Mouse (Mus musculus) c-Kit-positive CD71-negative TER-119-negative erythroid progenitor cells, embryonic 14.5 days (primary cell): Measurements from ENCODE around the gene Bspry.

Source experiments
- DNase-seq: peaks from one replicate; pipeline ENCODE4 v3.0.0-alpha.2; 2013; ENCODE audit warnings: low read depth

Gene Bspry

DNA sequence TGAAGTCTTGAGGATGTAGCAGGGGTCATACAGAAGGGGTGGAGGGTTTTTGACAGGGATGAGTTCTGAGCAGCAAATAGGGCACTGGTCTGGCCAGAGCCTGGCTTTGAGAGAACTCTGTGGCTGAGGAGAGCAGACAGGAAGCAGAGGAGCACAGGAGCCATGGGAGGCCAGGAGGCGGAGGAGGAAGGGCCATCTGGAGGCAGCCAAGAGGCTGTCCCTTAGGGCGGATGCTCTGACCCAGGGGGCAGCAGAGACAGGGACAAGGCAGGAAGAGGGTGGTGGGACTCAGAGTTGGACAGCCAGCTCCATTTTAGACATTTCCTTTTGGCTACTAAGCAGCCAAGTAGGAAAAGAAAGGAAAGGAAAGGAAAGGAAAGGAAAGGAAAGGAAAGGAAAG lies 36.2 kb downstream of the Bspry start:
- no peak for DNase-seq

- DNase-seq = peak; percentile 72
These were observed 36.7 kb downstream of the Bspry start for GRCm38 (mm10) chr4:62516579-62516978.

DNA sequence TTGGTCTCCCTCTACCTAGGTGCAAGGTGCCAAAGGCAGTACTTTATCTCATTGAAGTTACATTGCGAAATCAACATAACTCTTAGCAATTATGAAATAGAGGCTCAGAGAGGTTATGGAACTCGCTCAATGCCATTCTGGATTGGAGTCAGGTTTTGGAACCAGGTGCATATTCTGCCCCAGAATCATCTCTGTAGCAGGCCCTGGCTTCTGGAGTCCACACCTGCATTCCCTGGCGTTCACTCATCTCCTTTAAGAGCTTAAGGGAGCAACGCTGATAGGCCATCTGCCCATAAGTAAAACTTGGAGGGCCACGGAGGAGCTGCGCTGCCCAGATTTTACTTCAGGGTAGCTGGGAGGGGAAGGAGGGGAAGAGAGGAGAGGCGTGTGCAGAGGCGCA lies 37.2 kb downstream of the Bspry start:
- no peak for DNase-seq

DNA sequence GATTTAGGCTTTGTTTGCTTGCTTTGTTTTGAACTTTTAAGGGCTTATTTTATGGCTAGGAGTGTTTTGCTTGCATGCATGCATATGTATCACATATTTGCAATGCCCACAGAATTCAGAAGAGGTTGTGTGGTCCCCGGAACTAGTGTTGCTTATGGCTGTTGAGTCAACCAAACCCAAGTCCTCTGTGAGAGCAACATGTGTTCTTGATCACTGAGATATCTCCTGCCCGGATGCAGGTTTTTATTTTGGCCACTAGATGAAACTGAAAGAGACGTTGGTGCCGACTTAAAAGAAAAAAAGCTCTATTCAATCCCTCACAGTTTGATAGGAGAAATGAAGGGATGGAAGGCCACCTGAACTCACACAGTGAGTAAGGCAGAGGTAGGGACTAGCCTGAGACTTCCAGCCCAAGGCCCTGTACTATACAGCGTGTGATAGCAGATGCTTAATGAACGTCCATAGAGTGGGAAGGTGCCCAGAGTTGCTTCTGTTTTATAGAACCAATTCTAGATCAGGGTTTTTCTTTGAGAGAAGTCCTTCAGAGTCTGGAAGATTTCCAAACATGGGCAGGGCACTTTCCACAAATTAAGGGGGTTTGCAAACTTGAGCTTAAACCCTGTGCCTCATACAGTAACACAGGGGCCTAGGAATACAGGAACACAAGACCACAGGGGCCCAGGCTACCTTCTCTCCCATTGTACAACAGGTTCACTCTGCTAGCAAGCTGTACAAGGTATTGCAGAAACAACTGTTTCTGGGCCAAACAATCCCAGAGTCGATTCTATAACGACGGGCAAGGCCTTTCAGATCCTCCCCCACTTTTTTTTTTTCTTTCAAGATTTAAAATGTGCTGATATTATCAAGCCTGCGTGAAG lies 37.9 kb downstream of the Bspry start:
- DNase-seq = no peak

GRCm38 (mm10) chr4:62518416-62519121 lies 38.7 kb downstream of the Bspry start:
- DNase-seq = no peak

DNA sequence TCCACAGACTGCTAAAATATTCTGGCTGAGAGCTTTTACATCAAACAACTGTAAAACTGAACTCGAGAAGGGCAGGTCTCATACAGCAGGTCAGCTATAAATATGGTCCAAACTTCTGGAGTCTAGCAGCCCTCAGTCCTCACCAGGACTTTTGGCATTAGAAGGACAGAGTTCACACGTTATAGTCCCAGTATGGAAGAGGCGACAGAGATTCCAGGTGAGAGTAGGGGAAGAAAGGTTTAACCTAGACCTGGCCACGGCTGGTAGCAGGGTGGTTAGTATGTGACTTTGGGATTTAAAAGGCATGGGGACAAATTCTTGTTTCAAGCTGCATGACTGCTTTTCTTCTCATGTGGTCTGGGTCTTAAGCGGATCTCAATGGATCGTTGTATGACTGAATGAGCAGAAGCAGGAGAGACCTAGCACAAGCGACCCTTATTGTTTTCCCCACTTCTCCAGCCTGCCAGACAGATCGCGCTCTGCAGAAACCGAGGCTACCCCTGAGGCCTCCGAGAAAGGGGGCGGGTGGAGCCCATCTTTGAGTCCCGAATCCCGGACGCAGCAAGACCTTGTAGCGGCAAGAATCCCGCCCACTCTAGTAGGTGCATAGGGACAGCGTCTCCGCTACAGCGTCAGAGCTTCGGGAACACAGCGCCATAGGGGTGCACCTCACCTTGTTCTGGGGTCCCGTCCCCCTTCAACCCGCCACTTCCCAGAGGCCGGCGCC lies 39.4 kb downstream of the Bspry start:
- DNase-seq = no peak

- DNase-seq = peak; percentile 86
These were observed 40.0 kb downstream of the Bspry start, which contains the start of gene Alad for GRCm38 (mm10) chr4:62519849-62520233. TSS of gene Alad (minus strand) at chr4:62519918.

- DNase-seq = no peak
These were observed 41.1 kb downstream of the Bspry start for GRCm38 (mm10) chr4:62520892-62521400.

- peak; percentile 96 for DNase-seq
These were observed 45.0 kb downstream of the Bspry start, which contains the start of the genes Pole3 and 4933430I17Rik for GRCm38 (mm10) chr4:62524651-62525488. TSS of gene Pole3 (minus strand) at chr4:62525068. TSS of gene 4933430I17Rik (plus strand) at chr4:62525369.

GRCm38 (mm10) chr4:62525489-62525811 lies 45.6 kb downstream of the Bspry start:
- DNase-seq = no peak

GRCm38 (mm10) chr4:62526256-62526655 lies 46.4 kb downstream of the Bspry start:
- DNase-seq = no peak

- no peak for DNase-seq
These were observed 47.8 kb downstream of the Bspry start for GRCm38 (mm10) chr4:62527655-62528054.

DNA sequence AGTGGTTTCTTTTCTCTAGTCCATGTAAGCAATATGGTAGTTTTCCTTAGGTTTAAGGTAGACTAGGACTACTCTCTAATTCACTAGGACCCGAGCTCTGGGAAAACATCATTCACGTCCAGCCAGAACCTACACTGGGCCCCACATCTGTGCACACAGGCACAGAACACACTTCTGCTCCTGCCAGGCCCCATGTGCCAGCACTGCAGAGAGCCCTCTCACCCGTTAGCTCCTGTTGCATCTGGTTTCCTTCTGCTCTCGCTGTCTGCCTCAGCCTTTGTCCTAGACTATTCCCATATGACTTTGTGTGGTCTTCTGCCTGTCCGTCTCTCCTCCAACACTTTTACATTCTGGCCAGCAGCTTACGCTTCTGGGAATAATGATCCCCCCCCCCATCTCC lies 53.9 kb downstream of the Bspry start:
- DNase-seq = no peak

- no peak for DNase-seq
These were observed 61.9 kb downstream of the Bspry start for GRCm38 (mm10) chr4:62541802-62542201.

GRCm38 (mm10) chr4:62543782-62544181 lies 63.9 kb downstream of the Bspry start:
- DNase-seq = no peak

- no peak for DNase-seq
These were observed 64.9 kb downstream of the Bspry start for GRCm38 (mm10) chr4:62544801-62545200.
